Mouse (Mus musculus) lung, postnatal 0 days (tissue): Measurements from ENCODE around the gene Card11. TPM values are rescaled to one million over a fixed set of nuclear protein-coding genes. Genes with fewer than 3 reads are reported as not detected.

Experiments used
- ATAC-seq: fragments of 200-750 bp; cut with Nextera tagmentation; 2 replicates; pipeline ENCODE4 v1.8.0; 2017; ENCODE audit warnings: moderate library complexity
- DNase-seq: peaks from one replicate; pipeline ENCODE4 v3.0.0-alpha.2; 2016; ENCODE audit warnings: low spot score
- H3K27ac ChIP-seq: fragments of 300-500 bp; sonication (generic); 2 replicates; pipeline ENCODE4 v1.5.1; 2014; ENCODE audit warnings: antibody characterized with exemption, mild to moderate bottlenecking, low read length, mixed read lengths
- H3K27me3 ChIP-seq: fragments of 300-500 bp; sonication (generic); replicated peaks from 2 replicates; pipeline ENCODE4 v1.6.1; 2014; ENCODE audit warnings: low read length, mixed read lengths; ENCODE audit not compliant: insufficient read depth
- H3K36me3 ChIP-seq: fragments of 300-500 bp; sonication (generic); 2 replicates; pipeline ENCODE4 v1.6.1; 2014; ENCODE audit warnings: low read length, mixed read lengths; ENCODE audit not compliant: insufficient read depth
- H3K4me1 ChIP-seq: fragments of 300-500 bp; sonication (generic); 2 replicates; pipeline ENCODE4 v1.6.1; 2014; ENCODE audit warnings: antibody characterized with exemption, low read depth, low read length, mixed read lengths; ENCODE audit not compliant: insufficient read depth
- H3K4me2 ChIP-seq: fragments of 300-500 bp; sonication (generic); replicated peaks from 2 replicates; pipeline ENCODE4 v1.6.1; 2014; ENCODE audit warnings: low read depth, mild to moderate bottlenecking, low read length, moderate library complexity, mixed read lengths
- H3K4me3 ChIP-seq: fragments of 300-500 bp; sonication (generic); 2 replicates; pipeline ENCODE4 v1.5.1; 2014; ENCODE audit warnings: low read depth, low read length
- H3K9ac ChIP-seq: fragments of 300-500 bp; sonication (generic); replicated peaks from 2 replicates; pipeline ENCODE4 v1.6.1; 2014; ENCODE audit warnings: low read depth, mild to moderate bottlenecking
- H3K9me3 ChIP-seq: fragments of 300-500 bp; sonication (generic); 2 replicates; pipeline ENCODE4 v1.6.1; 2016; ENCODE audit warnings: low read length, mixed read lengths
- CTCF ChIP-seq: IDR thresholded peaks from 2 replicates; pipeline ENCODE4 v1.5.1; 2016; ENCODE audit warnings: antibody characterized with exemption, mild to moderate bottlenecking
- EP300 ChIP-seq: IDR thresholded peaks from 2 replicates; pipeline ENCODE4 v1.6.1; 2016; ENCODE audit warnings: antibody characterized with exemption, mild to moderate bottlenecking, control low read depth
- WGBS: fragments of 180-500 bp; shearing (Covaris S2); extraction: QIAGEN DNeasy Blood & Tissue Kit; methylation state at CpG from one replicate; pipeline ENCODE4 v1.1.7; 2014; 5-methylcytosine and 5-hydroxymethylcytosine counted together
- polyA plus RNA-seq: library from polyadenylated mRNA; unstranded; fragments of >200 nt; fragmentation: Nextera tagmentation; extraction: Ambion mirVana; gene quantifications from 2 replicates; pipeline ENCODE4 v1.2.1, GENCODE M21; 2015

Card11 gene
- polyA plus RNA-seq, 1 experiment from 2014 or later: 2.1 TPM

DNA sequence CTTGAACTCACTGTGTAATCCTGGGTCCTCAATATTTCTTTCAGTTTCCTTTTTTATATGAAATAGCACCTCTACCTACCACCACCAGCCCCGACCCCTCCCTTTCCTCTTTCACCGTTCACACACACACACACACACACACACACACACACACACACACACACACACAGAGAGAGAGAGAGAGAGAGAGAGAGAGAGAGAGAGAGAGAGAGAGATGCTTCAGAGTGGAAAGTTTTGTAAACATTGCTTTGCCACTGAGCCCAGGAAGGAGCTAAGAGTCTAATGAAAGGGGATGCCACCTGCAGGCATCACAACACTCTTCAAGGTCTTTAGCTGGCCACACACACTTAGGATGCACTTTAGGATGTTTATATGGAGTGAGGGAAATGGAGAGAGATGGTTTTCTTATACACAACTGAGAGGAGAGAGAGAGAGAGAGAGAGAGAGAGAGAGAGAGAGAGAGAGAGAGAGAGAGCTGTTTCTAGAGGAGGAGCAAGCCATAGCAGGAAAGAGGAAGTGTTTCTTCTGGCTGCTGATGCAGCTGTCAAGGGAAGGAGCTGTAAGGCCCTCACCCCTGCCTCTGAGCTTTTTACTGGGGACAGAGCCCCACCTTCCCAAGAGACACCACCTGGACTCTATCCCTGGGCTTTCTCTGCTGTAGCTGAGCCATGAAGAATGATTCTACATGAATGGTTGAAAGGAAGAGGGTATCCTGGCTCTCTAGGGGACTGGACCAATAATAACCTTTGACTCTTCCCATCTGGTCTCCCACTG is 17.7 kb upstream of the Card11 start:
- Histone ChIP-seq H3K4me2 (no peak overlapping the region), H3K4me3 (no peak overlapping the region), H3K9ac (no peak overlapping the region), H3K27ac (no peak overlapping the region), H3K9me3 (no peaks in the 10 kb centered on the region), H3K27me3 (no peaks in the 10 kb centered on the region), H3K4me1 (no peaks in the 10 kb centered on the region), H3K36me3 (no peaks in the 10 kb centered on the region)
- 87% methylated on average over 1 of the region's 2 CpGs for WGBS
- DNase-seq: peak; percentile 15
- TF ChIP-seq EP300: no peak
- TF ChIP-seq CTCF: no peak
- ATAC-seq: no peak

DNA sequence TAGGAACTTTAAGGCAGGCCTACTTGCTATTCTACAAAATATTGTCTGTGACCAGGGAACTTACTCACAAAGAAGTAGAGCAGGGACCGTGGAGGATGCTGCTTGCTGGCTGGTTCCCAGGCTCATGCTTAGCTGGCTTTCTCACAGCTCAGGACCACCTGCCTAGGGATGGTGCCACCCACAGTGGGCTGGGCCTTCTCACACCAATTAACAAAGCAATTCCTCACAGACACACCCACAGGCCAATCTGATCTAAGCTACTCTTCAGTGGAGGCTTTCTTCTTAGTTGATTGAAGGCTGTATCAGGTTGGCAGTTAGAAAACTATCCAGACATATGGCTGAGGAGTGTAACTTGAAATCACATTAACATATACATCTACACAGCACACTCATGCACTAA is 15.7 kb upstream of the Card11 start:
- H3K4me3 ChIP-seq: no peak overlapping the region

DNA sequence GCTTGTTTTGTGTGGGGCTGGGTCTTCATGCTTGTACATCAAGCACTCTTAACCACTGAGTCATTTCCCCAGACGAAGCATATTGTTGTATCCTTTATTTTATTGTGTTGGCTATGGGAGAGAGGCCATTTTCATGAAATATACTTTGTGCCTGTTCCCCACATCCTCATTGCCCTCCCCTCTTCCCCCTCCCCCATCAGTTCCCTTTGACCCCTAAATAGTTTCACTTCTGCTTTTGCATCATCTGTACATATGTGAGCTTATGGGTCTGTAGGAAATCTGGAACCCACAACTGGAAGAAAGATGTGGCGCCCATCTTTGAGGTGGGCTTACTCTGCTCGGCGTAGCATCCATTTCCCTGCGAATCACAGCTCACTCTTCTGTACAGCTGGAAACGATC is 13.8 kb upstream of the Card11 start:
- no peak for ATAC-seq
- WGBS: 85% methylated on average over 6 of the region's 6 CpGs

More for the DNA sequence above, 15.7 kb upstream of the Card11 start:
- no peak overlapping the region for H3K4me2 ChIP-seq
- ATAC-seq (no peak), DNase-seq (no peak)
- no peak overlapping the region for H3K9ac ChIP-seq
- H3K27me3 ChIP-seq: no peaks in the 10 kb centered on the region
- TF ChIP-seq EP300 (no peak), CTCF (no peak)
- H3K36me3 ChIP-seq: no peaks in the 10 kb centered on the region
- no peaks in the 10 kb centered on the region for H3K9me3 ChIP-seq
- no peaks in the 10 kb centered on the region for H3K4me1 ChIP-seq
- WGBS: 76% methylated on average over 1 of the region's 1 CpGs
- H3K27ac ChIP-seq: no peak overlapping the region

DNA sequence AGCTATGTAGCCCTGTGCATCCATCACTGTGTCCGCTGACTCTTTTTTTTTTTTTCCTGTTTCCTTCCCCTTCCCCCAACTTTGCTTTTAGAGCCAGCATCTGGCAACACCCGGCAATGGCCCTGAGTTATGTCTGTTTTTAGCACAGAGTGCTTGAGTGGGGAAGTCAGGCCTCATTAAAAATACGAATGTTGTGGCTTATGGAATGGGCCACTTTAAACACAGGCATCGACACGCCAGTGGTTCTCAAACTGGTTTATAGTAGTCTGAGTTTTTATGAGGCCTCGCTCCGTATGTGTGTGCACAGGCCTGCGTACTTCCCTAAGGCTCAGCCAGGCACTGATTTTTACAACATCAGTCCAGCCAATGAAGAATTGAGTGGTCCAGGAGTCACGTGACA is 13.1 kb upstream of the Card11 start:
- Histone ChIP-seq H3K27ac (no peak overlapping the region), H3K9me3 (no peaks in the 10 kb centered on the region), H3K27me3 (no peaks in the 10 kb centered on the region), H3K4me2 (no peak overlapping the region), H3K9ac (no peak overlapping the region), H3K36me3 (no peaks in the 10 kb centered on the region), H3K4me3 (no peak overlapping the region), H3K4me1 (no peaks in the 10 kb centered on the region)
- WGBS: 51% methylated on average over 9 of the region's 9 CpGs
- ATAC-seq (no peak), DNase-seq (no peak)
- TF ChIP-seq EP300: no peak

More for the DNA sequence above, 13.8 kb upstream of the Card11 start:
- Histone ChIP-seq H3K9ac (no peak overlapping the region), H3K27ac (no peak overlapping the region), H3K4me1 (no peaks in the 10 kb centered on the region), H3K4me3 (no peak overlapping the region), H3K4me2 (no peak overlapping the region), H3K27me3 (no peaks in the 10 kb centered on the region), H3K36me3 (no peaks in the 10 kb centered on the region), H3K9me3 (no peaks in the 10 kb centered on the region)
- no peak for DNase-seq
- TF ChIP-seq CTCF: no peak
- TF ChIP-seq EP300: no peak

DNA sequence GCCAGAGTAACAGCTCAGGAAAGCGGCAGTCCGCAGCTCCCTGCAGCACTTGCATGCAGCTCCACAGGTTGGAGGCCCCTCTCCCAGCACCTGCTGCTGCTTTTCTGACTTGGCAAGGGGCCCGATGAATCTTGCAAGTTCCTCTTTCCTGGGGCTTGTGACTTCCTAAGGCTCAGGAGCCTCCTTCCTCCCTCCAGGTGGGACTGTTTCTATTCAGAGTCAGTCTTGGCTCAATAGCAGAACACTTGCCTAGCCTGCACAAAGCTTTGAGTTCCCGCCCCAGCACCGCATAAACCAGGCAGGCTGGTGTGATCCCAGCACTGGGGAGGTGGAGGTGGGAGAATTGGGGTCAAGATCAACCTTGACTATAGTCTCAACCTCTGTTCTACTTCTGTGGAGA is 5.1 kb upstream of the Card11 start:
- TF ChIP-seq CTCF (no peak), EP300 (no peak)
- H3K4me2 ChIP-seq: no peak overlapping the region

DNA sequence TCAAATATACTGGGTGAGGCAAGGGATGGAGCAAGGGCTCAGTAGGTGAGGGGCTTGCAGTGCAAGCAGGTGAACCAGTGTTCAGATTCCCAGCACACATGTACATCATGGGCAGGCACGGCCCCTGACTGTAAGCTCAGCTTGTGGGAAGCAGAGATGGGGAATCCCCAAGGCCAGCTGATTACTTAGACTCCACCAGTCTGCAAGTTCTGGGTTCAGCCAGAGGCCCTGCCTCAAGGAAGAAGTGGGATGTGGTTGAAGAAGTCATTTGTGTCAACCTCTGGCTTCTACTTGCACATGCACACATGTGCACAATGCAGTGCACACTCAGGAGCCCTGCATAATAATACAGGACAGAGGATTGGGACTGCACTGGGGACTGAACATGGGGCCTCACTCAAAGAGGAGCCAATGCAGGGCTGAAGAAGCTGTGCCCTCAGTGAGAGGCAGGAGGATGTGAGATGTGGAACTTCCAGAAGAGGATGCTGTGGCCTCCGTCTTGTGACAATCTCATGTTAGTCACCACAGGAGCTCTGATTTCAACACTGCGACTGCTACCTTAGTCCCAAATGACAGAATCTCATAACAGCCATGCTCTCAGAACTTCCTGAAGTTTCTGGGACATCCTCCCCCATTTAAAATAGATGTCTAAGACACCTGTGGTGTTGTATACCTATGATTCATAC is 3.8 kb upstream of the Card11 start:
- Histone ChIP-seq H3K27ac (no peak overlapping the region), H3K9me3 (no peaks in the 10 kb centered on the region), H3K9ac (no peak overlapping the region), H3K4me1 (no peaks in the 10 kb centered on the region), H3K4me3 (no peak overlapping the region), H3K27me3 (no peaks in the 10 kb centered on the region), H3K4me2 (no peak overlapping the region), H3K36me3 (no peaks in the 10 kb centered on the region)
- TF ChIP-seq CTCF (no peak), EP300 (no peak)
- WGBS: 68% methylated on average over 3 of the region's 3 CpGs
- DNase-seq (peak; percentile 18), ATAC-seq (no peak)

More for the DNA sequence above, 5.1 kb upstream of the Card11 start:
- Histone ChIP-seq H3K27ac (no peak overlapping the region), H3K9ac (no peak overlapping the region), H3K27me3 (no peaks in the 10 kb centered on the region), H3K4me1 (no peaks in the 10 kb centered on the region), H3K36me3 (no peaks in the 10 kb centered on the region), H3K4me3 (no peak overlapping the region), H3K9me3 (no peaks in the 10 kb centered on the region)
- DNase-seq (no peak), ATAC-seq (no peak)
- WGBS: 58% methylated on average over 5 of the region's 5 CpGs
